Mouse (Mus musculus): ENCODE data around the gene Jak1. TPM values are rescaled to one million over a fixed set of nuclear protein-coding genes. Genes with fewer than 3 reads are reported as not detected.

Gene Jak1
- 17.0 and 22.5 TPM in 2 replicates for total RNA-seq (2012; rRNA removed)

DNA sequence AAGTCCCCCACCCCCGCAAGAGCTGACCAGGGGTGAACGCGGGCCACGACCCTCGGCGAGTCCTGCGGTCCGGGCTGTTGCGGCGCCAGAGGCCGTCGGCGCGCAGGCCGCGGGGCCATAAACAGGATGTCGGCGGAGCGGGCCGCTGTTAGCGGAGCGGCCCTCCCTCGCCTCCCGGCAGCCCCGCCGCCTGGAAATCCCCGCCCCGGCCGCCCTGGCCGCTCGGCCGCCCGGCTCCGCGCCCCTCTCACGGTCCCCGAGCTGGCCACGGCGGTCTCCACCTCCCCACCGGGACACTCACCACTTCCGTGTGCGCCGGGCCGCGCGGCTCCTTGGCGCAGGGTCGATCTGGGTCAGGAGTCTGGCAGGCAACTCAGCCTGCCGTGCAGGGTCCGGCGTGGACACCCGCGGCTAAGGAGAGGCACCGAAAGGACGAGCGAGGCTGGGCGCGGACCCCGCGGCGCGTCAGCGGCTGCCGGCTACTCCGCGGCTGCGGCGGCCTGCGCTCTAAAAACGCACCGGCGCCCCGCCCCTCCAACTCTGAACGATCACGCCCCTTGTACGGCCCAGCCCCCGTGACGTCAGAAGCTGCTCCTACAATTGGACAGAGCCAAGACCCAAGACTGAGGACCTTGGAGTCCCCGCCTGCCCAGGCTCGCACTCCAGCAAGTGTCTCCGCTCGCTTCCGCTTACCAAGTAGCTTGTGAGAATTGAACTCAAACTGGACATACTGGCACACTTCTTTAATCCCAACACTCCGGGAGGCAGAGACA, at the start of gene Jak1:
Gene Jak1 (minus strand): TSS at position 542 of the 773 bp plus-strand sequence.
- no peak for TF ChIP-seq MAFK (IDR thresholded peaks at IDR 0.05; ENCODE audit: insufficient read depth, low read depth, low read length)
- no peak for TF ChIP-seq CHD2 (IDR thresholded peaks at IDR 0.05; ENCODE audit: low read depth, low read length)
- TF ChIP-seq ZC3H11A (IDR thresholded peaks at IDR 0.05; ENCODE audit: borderline replicate concordance, low read depth, low read length): no peak
- TF ChIP-seq ZNF384 (IDR thresholded peaks at IDR 0.05; ENCODE audit: low read depth, low read length): no peak
- TF ChIP-seq HCFC1 (IDR thresholded peaks at IDR 0.05; ENCODE audit: borderline replicate concordance, insufficient read depth, low read length): no peak; the same call in 1 of the 2 replicates
- Histone ChIP-seq H3K9ac (ENCODE audit: insufficient read depth, low read depth, low read length, poor library complexity, severe bottlenecking) (peak within 1 kb of the TSS; percentile 89), H3K27ac (ENCODE audit: insufficient read depth, low read depth, low read length, poor library complexity, severe bottlenecking) (no peak within 1 kb of the TSS)

DNA sequence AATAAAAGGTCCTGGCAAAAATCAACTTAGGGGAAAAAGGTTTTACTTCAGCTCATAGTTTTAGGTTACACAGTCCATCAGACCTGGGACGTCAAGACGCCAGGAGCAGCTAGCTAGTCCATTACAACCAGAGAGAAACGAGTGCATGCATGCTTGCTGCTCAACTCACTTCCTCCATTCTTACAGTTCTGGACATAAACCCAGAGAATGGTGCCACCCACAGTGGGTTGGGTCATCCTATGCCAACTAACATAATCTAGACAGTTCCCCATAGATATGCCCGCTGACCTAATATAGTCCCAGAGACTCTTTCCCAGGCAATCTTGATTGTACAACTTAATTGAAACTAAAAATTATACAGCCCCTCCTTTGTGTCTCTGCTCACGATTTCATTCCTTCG, 47.0 kb upstream of the Jak1 start:
- no peak for DNase-seq (ENCODE audit: low read depth, low spot score)
- Histone ChIP-seq H3K9me3 (ENCODE audit: control insufficient read depth, insufficient read depth, low read depth, low read length) (no peaks in the 10 kb centered on the region), H3K27ac (ENCODE audit: insufficient read depth, low read depth, low read length, poor library complexity, severe bottlenecking) (no peak overlapping the region), H3K9ac (ENCODE audit: insufficient read depth, low read depth, low read length, poor library complexity, severe bottlenecking) (no peak overlapping the region), H3K4me3 (ENCODE audit: insufficient read depth in 1 of 2, low read depth in 1 of 2, low read length in 2 of 2, poor library complexity in 1 of 2, severe bottlenecking in 1 of 2) (no peak overlapping the region), H3K4me1 (ENCODE audit: control insufficient read depth in 2 of 2, insufficient read depth in 2 of 2, low read length in 2 of 2, poor library complexity in 1 of 2) (no peaks in the 10 kb centered on the region), H3K36me3 (ENCODE audit: control insufficient read depth, insufficient read depth, low read length, poor library complexity, severe bottlenecking) (no peaks in the 10 kb centered on the region)
- in situ Hi-C loops (cut with MboI; ENCODE audit: low sequenced_read_pairs in 2 of 2, unreplicated experiment in 2 of 2): no loop called here
- TF ChIP-seq MAFK (IDR thresholded peaks at IDR 0.05; ENCODE audit: insufficient read depth, low read depth, low read length): no peak
- no peak for TF ChIP-seq ZC3H11A (IDR thresholded peaks at IDR 0.05; ENCODE audit: borderline replicate concordance, low read depth, low read length)
- TF ChIP-seq ZNF384 (IDR thresholded peaks at IDR 0.05; ENCODE audit: low read depth, low read length): no peak
- no peak for TF ChIP-seq CHD2 (IDR thresholded peaks at IDR 0.05; ENCODE audit: low read depth, low read length)
- no peak for TF ChIP-seq HCFC1 (IDR thresholded peaks at IDR 0.05; ENCODE audit: borderline replicate concordance, insufficient read depth, low read length)

More for the DNA sequence above, at the start of gene Jak1:
- Histone ChIP-seq H3K4me1 (ENCODE audit: control insufficient read depth in 2 of 2, insufficient read depth in 2 of 2, low read length in 2 of 2, poor library complexity in 1 of 2) (no peaks in the 10 kb centered on the region), H3K4me3 (ENCODE audit: insufficient read depth in 1 of 2, low read depth in 1 of 2, low read length in 2 of 2, poor library complexity in 1 of 2, severe bottlenecking in 1 of 2) (peak within 1 kb of the TSS; percentile 95 to 98), H3K36me3 (ENCODE audit: control insufficient read depth, insufficient read depth, low read length, poor library complexity, severe bottlenecking) (no peaks in the 10 kb centered on the region), H3K9me3 (ENCODE audit: control insufficient read depth, insufficient read depth, low read depth, low read length) (no peaks in the 10 kb centered on the region)
- in situ Hi-C loops (cut with MboI; ENCODE audit: low sequenced_read_pairs in 2 of 2, unreplicated experiment in 2 of 2): no loop called here
- peak; percentile 94 for DNase-seq (ENCODE audit: low read depth, low spot score)

DNA sequence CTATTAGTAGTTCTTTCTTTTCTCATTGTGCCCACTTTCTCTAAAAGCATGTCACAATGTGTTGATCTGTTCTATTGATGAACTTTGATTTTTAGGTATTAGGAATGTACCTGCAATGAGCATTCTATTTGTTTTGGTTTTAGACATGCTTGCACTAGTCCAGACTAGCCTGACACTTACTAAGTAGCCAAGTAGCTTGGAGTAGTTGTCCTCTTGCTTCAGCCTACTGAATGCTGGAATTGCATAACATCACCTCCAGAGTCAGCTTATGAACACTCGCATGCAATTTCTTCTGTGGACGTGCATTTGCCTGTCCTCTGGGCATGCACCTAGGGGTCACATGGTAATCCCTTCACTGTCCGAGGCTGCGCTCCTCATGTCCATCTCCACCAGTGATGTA, 43.1 kb upstream of the Jak1 start:
- H3K4me3 ChIP-seq (ENCODE audit: insufficient read depth in 1 of 2, low read depth in 1 of 2, low read length in 2 of 2, poor library complexity in 1 of 2, severe bottlenecking in 1 of 2): no peak overlapping the region
- in situ Hi-C loops (cut with MboI; ENCODE audit: low sequenced_read_pairs in 2 of 2, unreplicated experiment in 2 of 2): no loop called here
- no peak for DNase-seq (ENCODE audit: low read depth, low spot score)
- no peaks in the 10 kb centered on the region for H3K9me3 ChIP-seq (ENCODE audit: control insufficient read depth, insufficient read depth, low read depth, low read length)
- no peaks in the 10 kb centered on the region for H3K4me1 ChIP-seq (ENCODE audit: control insufficient read depth in 2 of 2, insufficient read depth in 2 of 2, low read length in 2 of 2, poor library complexity in 1 of 2)
- TF ChIP-seq HCFC1 (IDR thresholded peaks at IDR 0.05; ENCODE audit: borderline replicate concordance, insufficient read depth, low read length): no peak
- TF ChIP-seq CHD2 (IDR thresholded peaks at IDR 0.05; ENCODE audit: low read depth, low read length): no peak
- TF ChIP-seq ZC3H11A (IDR thresholded peaks at IDR 0.05; ENCODE audit: borderline replicate concordance, low read depth, low read length): no peak
- no peak for TF ChIP-seq MAFK (IDR thresholded peaks at IDR 0.05; ENCODE audit: insufficient read depth, low read depth, low read length)
- no peak for TF ChIP-seq ZNF384 (IDR thresholded peaks at IDR 0.05; ENCODE audit: low read depth, low read length)
- no peak overlapping the region for H3K9ac ChIP-seq (ENCODE audit: insufficient read depth, low read depth, low read length, poor library complexity, severe bottlenecking)
- H3K36me3 ChIP-seq (ENCODE audit: control insufficient read depth, insufficient read depth, low read length, poor library complexity, severe bottlenecking): no peaks in the 10 kb centered on the region
- no peak overlapping the region for H3K27ac ChIP-seq (ENCODE audit: insufficient read depth, low read depth, low read length, poor library complexity, severe bottlenecking)

DNA sequence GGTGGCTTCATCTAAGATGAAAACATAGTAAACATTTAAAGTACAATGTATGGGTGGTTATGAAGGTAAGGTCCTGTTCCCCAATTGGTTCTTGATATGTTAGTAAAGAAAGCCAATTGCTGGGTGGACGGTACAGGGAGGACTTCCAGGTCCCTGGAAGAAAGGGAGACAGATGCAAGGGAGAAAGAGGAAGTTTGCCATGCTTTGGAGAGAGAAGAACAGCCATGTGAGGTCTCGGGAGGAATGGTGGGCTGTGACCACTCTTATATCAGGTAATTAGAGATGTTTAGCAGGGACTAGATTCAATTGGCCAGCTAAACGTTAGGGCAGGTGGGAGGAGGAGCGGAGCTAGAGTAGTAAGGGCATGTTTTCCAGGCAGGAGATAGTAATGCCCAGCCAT, 42.2 kb upstream of the Jak1 start:
- H3K4me3 ChIP-seq (ENCODE audit: insufficient read depth in 1 of 2, low read depth in 1 of 2, low read length in 2 of 2, poor library complexity in 1 of 2, severe bottlenecking in 1 of 2): no peak overlapping the region
- no peaks in the 10 kb centered on the region for H3K36me3 ChIP-seq (ENCODE audit: control insufficient read depth, insufficient read depth, low read length, poor library complexity, severe bottlenecking)
- TF ChIP-seq MAFK (IDR thresholded peaks at IDR 0.05; ENCODE audit: insufficient read depth, low read depth, low read length): no peak
- no peak for TF ChIP-seq ZNF384 (IDR thresholded peaks at IDR 0.05; ENCODE audit: low read depth, low read length)
- no peak for TF ChIP-seq ZC3H11A (IDR thresholded peaks at IDR 0.05; ENCODE audit: borderline replicate concordance, low read depth, low read length)
- no peak for TF ChIP-seq CHD2 (IDR thresholded peaks at IDR 0.05; ENCODE audit: low read depth, low read length)
- TF ChIP-seq HCFC1 (IDR thresholded peaks at IDR 0.05; ENCODE audit: borderline replicate concordance, insufficient read depth, low read length): no peak
- in situ Hi-C loops (cut with MboI; ENCODE audit: low sequenced_read_pairs in 2 of 2, unreplicated experiment in 2 of 2): no loop called here
- H3K27ac ChIP-seq (ENCODE audit: insufficient read depth, low read depth, low read length, poor library complexity, severe bottlenecking): no peak overlapping the region
- H3K9ac ChIP-seq (ENCODE audit: insufficient read depth, low read depth, low read length, poor library complexity, severe bottlenecking): no peak overlapping the region
- no peak for DNase-seq (ENCODE audit: low read depth, low spot score)
- no peaks in the 10 kb centered on the region for H3K4me1 ChIP-seq (ENCODE audit: control insufficient read depth in 2 of 2, insufficient read depth in 2 of 2, low read length in 2 of 2, poor library complexity in 1 of 2)
- no peaks in the 10 kb centered on the region for H3K9me3 ChIP-seq (ENCODE audit: control insufficient read depth, insufficient read depth, low read depth, low read length)
